Mouse (Mus musculus) erythroblast, adult 5-6 weeks (primary cell): ENCODE results near the gene Cfd. TPM values are rescaled to one million over a fixed set of nuclear protein-coding genes. Genes with fewer than 3 reads are reported as not detected.

Experiments
- ATAC-seq: replicated peaks from 2 replicates; pipeline ENCODE4 v1.8.0; 2016; ENCODE audit warnings: moderate number of reproducible peaks, mild to moderate bottlenecking, moderate TSS enrichment, inconsistent platforms; ENCODE audit not compliant: poor library complexity, low FRiP score, severe bottlenecking
- total RNA-seq, 2 experiments: library from RNA; stranded (forward) in 1 of 2; stranded (reverse) in 1 of 2; fragments of 150-400 nt in 1 of 2; fragments of 200-764, 138-1000 nt in 1 of 2; gene quantifications; 2 replicates each; pipeline versions ENCODE4 v1.2.3 to v1.2.4; 2015 to 2017; ENCODE audit warnings: low replicate concordance in 2 of 2

Gene Cfd
- total RNA-seq (2015; ENCODE audit: low replicate concordance) (not detected in 2 replicates), total RNA-seq (2017; ENCODE audit: low replicate concordance) (not detected in 2 replicates)

- ATAC-seq, result no peak
These were observed at the start of gene Cfd for GRCm38 (mm10) chr10:79890670-79891069. Cfd (plus strand) TSS chr10:79890853.

- ATAC-seq, result no peak
These were observed 48.3 kb upstream of the Cfd start for GRCm38 (mm10) chr10:79842322-79842721.

GRCm38 (mm10) chr10:79843476-79843875, 47.2 kb upstream of the Cfd start:
- ATAC-seq, result no peak

- ATAC-seq, result no peak
These were observed 44.1 kb upstream of the Cfd start for GRCm38 (mm10) chr10:79846553-79846952.

- no peak for ATAC-seq
These were observed 40.6 kb upstream of the Cfd start for GRCm38 (mm10) chr10:79849941-79850628.

GRCm38 (mm10) chr10:79851653-79852052, 39.0 kb upstream of the Cfd start:
- ATAC-seq, result no peak

GRCm38 (mm10) chr10:79852107-79852789, 38.4 kb upstream of the Cfd start:
- ATAC-seq, result no peak

- ATAC-seq, result no peak
These were observed 37.8 kb upstream of the Cfd start for GRCm38 (mm10) chr10:79852827-79853226.

GRCm38 (mm10) chr10:79853392-79853791, 37.3 kb upstream of the Cfd start:
- 0 out of 2 replicates have a peak, but pooled peaks have one; percentile 14 for ATAC-seq

GRCm38 (mm10) chr10:79853860-79854795, 36.5 kb upstream of the Cfd start, which contains the start of gene Ptbp1:
Ptbp1 (plus strand) TSS chr10:79854427.
- peak; percentile 88 for ATAC-seq

- ATAC-seq, result peak; percentile 5; the same call in 1 of the 2 replicates
These were observed 35.7 kb upstream of the Cfd start for GRCm38 (mm10) chr10:79854801-79855541.

- ATAC-seq, result 0 out of 2 replicates have a peak, but pooled peaks have one; percentile 15
These were observed 35.0 kb upstream of the Cfd start for GRCm38 (mm10) chr10:79855558-79856184.

GRCm38 (mm10) chr10:79856280-79856679, 34.4 kb upstream of the Cfd start:
- no peak for ATAC-seq

- ATAC-seq, result no peak
These were observed 33.8 kb upstream of the Cfd start for GRCm38 (mm10) chr10:79856704-79857451.

- no peak for ATAC-seq
These were observed 33.2 kb upstream of the Cfd start for GRCm38 (mm10) chr10:79857452-79857811.

GRCm38 (mm10) chr10:79857894-79858293, 32.8 kb upstream of the Cfd start:
- no peak for ATAC-seq

GRCm38 (mm10) chr10:79858416-79859074, 32.1 kb upstream of the Cfd start:
- no peak for ATAC-seq

- ATAC-seq, result no peak
These were observed 31.5 kb upstream of the Cfd start for GRCm38 (mm10) chr10:79859116-79859515.
